Mouse (Mus musculus): ENCODE measurements around the gene Frmd6. TPM values are rescaled to one million over a fixed set of nuclear protein-coding genes. Genes with fewer than 3 reads are reported as not detected.

Frmd6 gene
- polyA plus RNA-seq, 1 experiment from 2014 or later = 17.4 TPM

DNA sequence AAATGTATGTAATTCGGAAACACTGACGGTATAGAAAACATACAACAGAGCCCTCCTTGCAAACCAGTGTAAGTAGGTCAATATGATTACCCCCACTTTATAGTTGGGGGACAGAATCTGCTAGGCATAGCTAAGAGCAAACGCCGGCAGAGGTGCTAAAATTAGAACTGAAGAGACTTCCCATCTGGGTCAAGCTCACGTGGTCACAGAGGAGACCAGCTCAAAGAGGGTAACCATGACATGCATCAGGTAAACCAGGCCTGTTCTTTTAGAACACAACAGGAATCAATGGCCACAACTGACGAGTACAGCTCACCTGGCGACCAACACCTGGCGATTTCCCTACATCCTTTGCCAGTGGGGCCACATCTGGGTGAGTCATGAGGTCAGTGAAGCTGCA is 25.2 kb upstream of the Frmd6 start:
- Histone ChIP-seq H3K27ac (ENCODE audit: low read depth, low read length) (no peak overlapping the region), H3K4me1 (ENCODE audit: control insufficient read depth, insufficient read depth, low read length) (0 out of 2 replicates have a peak, but pooled peaks cover 6% of the 10 kb centered on the region), H3K27me3 (ENCODE audit: control insufficient read depth, insufficient read depth, low read length) (no peaks in the 10 kb centered on the region), H3K9ac (ENCODE audit: low read depth, low read length) (no peak overlapping the region), H3K9me3 (ENCODE audit: control insufficient read depth, low read length) (no peaks in the 10 kb centered on the region), H3K36me3 (ENCODE audit: control insufficient read depth, insufficient read depth, low read length) (no peaks in the 10 kb centered on the region), H3K4me2 (replicated peaks; ENCODE audit: low read depth, low read length) (no peak overlapping the region), H3K4me3 (ENCODE audit: low read length) (no peak overlapping the region)
- 84% methylated on average over 8 of the region's 8 CpGs for WGBS
- ATAC-seq (ENCODE audit: low FRiP score, low TSS enrichment) = no peak

DNA sequence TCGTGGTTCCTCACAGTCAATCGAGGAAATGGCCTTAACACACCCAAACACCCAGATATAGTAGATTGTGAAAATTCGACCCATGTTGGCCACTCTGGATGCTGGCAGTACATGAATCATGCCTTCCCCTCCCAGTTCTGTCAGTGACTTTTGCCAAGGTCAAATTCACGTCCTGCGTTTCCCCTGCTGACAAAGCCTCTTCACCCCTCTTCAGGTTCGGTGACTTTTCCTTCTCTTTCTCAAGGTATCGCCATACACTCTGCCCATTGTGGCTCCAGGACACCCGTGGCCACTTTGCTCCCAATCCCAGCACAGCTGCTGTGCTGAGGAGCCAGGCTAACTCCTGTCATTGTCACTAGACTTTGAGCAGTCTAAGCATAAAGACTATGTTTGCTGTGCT is 24.0 kb upstream of the Frmd6 start:
- H3K27me3 ChIP-seq (ENCODE audit: control insufficient read depth, insufficient read depth, low read length) = no peaks in the 10 kb centered on the region

DNA sequence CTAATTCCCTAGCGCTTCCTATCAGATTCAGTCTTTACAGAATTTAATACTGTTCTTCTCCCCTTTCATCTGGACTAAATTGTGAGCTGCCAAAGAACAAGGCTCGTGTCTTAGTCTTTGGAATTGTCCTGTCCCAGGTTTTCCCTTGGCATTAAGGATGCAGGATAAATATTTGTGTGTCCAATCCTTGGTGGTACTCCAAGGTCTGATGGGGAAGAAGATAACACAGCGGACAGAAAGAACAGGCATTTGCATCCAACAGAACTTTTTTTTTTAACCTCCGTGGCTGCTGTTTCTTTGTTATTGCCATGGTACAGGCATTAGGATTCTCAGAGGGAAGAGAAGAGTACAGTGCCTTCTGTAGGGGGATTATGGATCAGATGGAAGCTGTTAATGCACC is 21.8 kb upstream of the Frmd6 start:
- ATAC-seq (ENCODE audit: low FRiP score, low TSS enrichment) = no peak
- 73% methylated on average over 4 of the region's 4 CpGs for WGBS

More for the DNA sequence above, 24.0 kb upstream of the Frmd6 start:
- ATAC-seq (ENCODE audit: low FRiP score, low TSS enrichment) = no peak
- H3K27ac ChIP-seq (ENCODE audit: low read depth, low read length) = no peak overlapping the region
- H3K4me1 ChIP-seq (ENCODE audit: control insufficient read depth, insufficient read depth, low read length) = 0 out of 2 replicates have a peak, but pooled peaks cover 6% of the 10 kb centered on the region
- H3K36me3 ChIP-seq (ENCODE audit: control insufficient read depth, insufficient read depth, low read length) = no peaks in the 10 kb centered on the region
- WGBS = 66% methylated on average over 8 of the region's 8 CpGs
- no peaks in the 10 kb centered on the region for H3K9me3 ChIP-seq (ENCODE audit: control insufficient read depth, low read length)
- H3K4me3 ChIP-seq (ENCODE audit: low read length) = no peak overlapping the region
- H3K9ac ChIP-seq (ENCODE audit: low read depth, low read length) = no peak overlapping the region
- H3K4me2 ChIP-seq (replicated peaks; ENCODE audit: low read depth, low read length) = no peak overlapping the region

DNA sequence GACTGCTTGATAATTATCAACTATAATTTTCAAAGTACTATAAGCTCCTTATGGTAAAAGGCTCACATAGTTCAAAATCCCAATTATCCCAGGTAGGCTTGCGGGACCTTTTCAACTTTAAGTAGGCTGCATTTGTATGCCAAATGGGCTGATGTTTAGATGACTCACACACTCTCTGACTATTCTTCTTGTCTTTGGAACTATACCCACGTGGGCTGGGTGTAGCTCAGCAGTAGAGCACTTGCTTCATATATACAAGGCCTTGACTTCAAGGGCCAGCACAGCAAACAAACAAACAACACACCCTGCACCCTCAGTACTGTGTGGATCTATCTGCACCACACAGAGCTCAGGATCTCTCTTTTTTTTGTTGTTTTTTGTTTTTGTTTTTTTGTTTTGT is 20.3 kb upstream of the Frmd6 start:
- Histone ChIP-seq H3K9ac (ENCODE audit: low read depth, low read length) (no peak overlapping the region), H3K36me3 (ENCODE audit: control insufficient read depth, insufficient read depth, low read length) (no peaks in the 10 kb centered on the region), H3K27me3 (ENCODE audit: control insufficient read depth, insufficient read depth, low read length) (no peaks in the 10 kb centered on the region), H3K4me3 (ENCODE audit: low read length) (no peak overlapping the region), H3K4me2 (replicated peaks; ENCODE audit: low read depth, low read length) (no peak overlapping the region), H3K4me1 (ENCODE audit: control insufficient read depth, insufficient read depth, low read length) (no peaks in the 10 kb centered on the region), H3K27ac (ENCODE audit: low read depth, low read length) (no peak overlapping the region), H3K9me3 (ENCODE audit: control insufficient read depth, low read length) (no peaks in the 10 kb centered on the region)
- no peak for ATAC-seq (ENCODE audit: low FRiP score, low TSS enrichment)
- 75% methylated on average over 2 of the region's 2 CpGs for WGBS

More for the DNA sequence above, 21.8 kb upstream of the Frmd6 start:
- H3K4me2 ChIP-seq (replicated peaks; ENCODE audit: low read depth, low read length) = no peak overlapping the region
- no peaks in the 10 kb centered on the region for H3K36me3 ChIP-seq (ENCODE audit: control insufficient read depth, insufficient read depth, low read length)
- no peaks in the 10 kb centered on the region for H3K9me3 ChIP-seq (ENCODE audit: control insufficient read depth, low read length)
- H3K4me3 ChIP-seq (ENCODE audit: low read length) = no peak overlapping the region
- no peak overlapping the region for H3K9ac ChIP-seq (ENCODE audit: low read depth, low read length)
- 0 out of 2 replicates have a peak, but pooled peaks cover 6% of the 10 kb centered on the region for H3K4me1 ChIP-seq (ENCODE audit: control insufficient read depth, insufficient read depth, low read length)
- no peaks in the 10 kb centered on the region for H3K27me3 ChIP-seq (ENCODE audit: control insufficient read depth, insufficient read depth, low read length)
- no peak overlapping the region for H3K27ac ChIP-seq (ENCODE audit: low read depth, low read length)

DNA sequence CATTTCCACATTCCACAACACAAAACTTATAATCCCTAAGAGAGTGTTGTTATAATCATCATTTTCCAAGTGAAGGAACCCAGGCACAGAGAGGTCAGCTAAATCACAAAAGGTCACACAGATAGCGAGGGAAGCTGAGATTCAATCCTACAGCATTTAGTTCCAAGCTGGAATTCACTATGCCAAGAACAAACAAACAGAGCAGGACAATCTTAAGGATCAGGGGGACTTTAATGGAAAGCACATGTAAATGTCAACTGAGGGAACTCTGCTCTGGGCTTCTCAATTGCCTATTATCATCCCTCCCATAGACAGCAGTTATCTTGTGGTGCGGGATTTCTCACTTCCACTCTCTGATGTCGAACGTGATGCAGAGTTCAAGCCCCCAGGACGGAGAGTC is 17.8 kb upstream of the Frmd6 start:
- Histone ChIP-seq H3K4me1 (ENCODE audit: control insufficient read depth, insufficient read depth, low read length) (no peaks in the 10 kb centered on the region), H3K9me3 (ENCODE audit: control insufficient read depth, low read length) (no peaks in the 10 kb centered on the region), H3K36me3 (ENCODE audit: control insufficient read depth, insufficient read depth, low read length) (no peaks in the 10 kb centered on the region), H3K9ac (ENCODE audit: low read depth, low read length) (no peak overlapping the region), H3K4me2 (replicated peaks; ENCODE audit: low read depth, low read length) (no peak overlapping the region), H3K4me3 (ENCODE audit: low read length) (no peak overlapping the region), H3K27ac (ENCODE audit: low read depth, low read length) (no peak overlapping the region), H3K27me3 (ENCODE audit: control insufficient read depth, insufficient read depth, low read length) (no peaks in the 10 kb centered on the region)
- 21% methylated on average over 5 of the region's 5 CpGs for WGBS
- no peak for ATAC-seq (ENCODE audit: low FRiP score, low TSS enrichment)

DNA sequence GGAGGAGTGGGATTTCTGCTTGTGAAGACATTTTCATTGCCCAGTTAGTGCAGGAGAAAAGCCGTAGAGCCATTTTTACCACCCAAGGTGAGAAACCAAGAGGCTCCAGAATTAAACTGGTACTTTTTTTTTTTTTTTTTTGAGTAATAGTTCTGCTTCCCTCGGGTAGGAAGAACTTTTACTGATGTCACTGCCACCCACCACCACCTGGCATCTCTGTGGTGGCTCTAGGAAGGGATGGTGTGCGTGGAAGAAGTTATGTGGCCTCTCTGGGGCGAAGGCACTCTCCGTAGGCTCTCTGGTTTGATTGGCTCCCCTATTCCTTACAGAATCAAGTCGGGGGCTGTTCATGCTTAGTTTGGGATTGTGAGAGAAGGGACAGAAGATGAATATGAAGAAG is 17.3 kb upstream of the Frmd6 start:
- Histone ChIP-seq H3K27me3 (ENCODE audit: control insufficient read depth, insufficient read depth, low read length) (no peaks in the 10 kb centered on the region), H3K4me3 (ENCODE audit: low read length) (no peak overlapping the region), H3K4me2 (replicated peaks; ENCODE audit: low read depth, low read length) (no peak overlapping the region), H3K36me3 (ENCODE audit: control insufficient read depth, insufficient read depth, low read length) (no peaks in the 10 kb centered on the region), H3K4me1 (ENCODE audit: control insufficient read depth, insufficient read depth, low read length) (no peaks in the 10 kb centered on the region), H3K9ac (ENCODE audit: low read depth, low read length) (no peak overlapping the region), H3K27ac (ENCODE audit: low read depth, low read length) (no peak overlapping the region), H3K9me3 (ENCODE audit: control insufficient read depth, low read length) (no peaks in the 10 kb centered on the region)
- WGBS = 59% methylated on average over 6 of the region's 6 CpGs
- ATAC-seq (ENCODE audit: low FRiP score, low TSS enrichment) = no peak

DNA sequence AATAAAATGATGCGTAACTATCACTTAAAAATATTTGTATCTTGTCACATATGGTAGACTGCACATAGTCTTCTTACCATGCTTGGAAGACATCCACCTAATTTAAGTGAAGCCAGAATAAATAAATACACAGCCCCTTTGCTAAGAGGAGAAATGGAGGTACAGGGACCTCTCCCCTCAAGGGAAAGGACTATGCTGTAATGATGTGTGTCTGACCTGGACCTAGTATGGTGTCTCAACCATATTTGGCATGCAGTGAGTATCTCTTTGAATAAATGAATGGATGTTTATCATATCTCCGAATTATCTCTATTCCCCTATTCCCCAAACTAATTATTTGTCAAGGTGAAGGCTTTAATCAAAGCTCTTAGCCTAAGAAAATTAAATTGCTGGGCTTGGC is 15.4 kb upstream of the Frmd6 start:
- ATAC-seq (ENCODE audit: low FRiP score, low TSS enrichment) = no peak
- no peaks in the 10 kb centered on the region for H3K27me3 ChIP-seq (ENCODE audit: control insufficient read depth, insufficient read depth, low read length)
- no peaks in the 10 kb centered on the region for H3K36me3 ChIP-seq (ENCODE audit: control insufficient read depth, insufficient read depth, low read length)
- H3K4me2 ChIP-seq (replicated peaks; ENCODE audit: low read depth, low read length) = no peak overlapping the region
- 89% methylated on average over 2 of the region's 2 CpGs for WGBS
- H3K4me1 ChIP-seq (ENCODE audit: control insufficient read depth, insufficient read depth, low read length) = no peaks in the 10 kb centered on the region
- no peak overlapping the region for H3K4me3 ChIP-seq (ENCODE audit: low read length)
- H3K27ac ChIP-seq (ENCODE audit: low read depth, low read length) = no peak overlapping the region
- no peaks in the 10 kb centered on the region for H3K9me3 ChIP-seq (ENCODE audit: control insufficient read depth, low read length)
- H3K9ac ChIP-seq (ENCODE audit: low read depth, low read length) = no peak overlapping the region

DNA sequence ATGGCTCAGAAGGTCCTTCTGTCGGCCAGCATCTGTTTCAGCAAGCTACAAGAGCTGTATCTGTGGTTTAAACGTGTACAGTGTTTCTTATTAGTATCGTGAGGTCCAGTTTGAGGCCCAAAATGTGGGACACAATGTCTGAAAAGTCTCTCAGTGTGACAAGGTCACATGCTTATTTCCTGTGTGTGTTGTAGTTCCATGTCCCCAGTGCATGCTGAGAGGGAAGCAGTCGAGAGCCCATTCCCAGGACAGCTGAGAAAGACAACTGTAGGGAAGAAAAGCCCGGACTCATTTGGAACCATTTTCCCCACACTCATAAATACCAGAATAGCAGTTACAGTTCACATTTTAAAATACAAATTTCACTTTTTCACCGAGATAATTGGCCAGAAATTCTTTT is 13.5 kb upstream of the Frmd6 start:
- H3K9me3 ChIP-seq (ENCODE audit: control insufficient read depth, low read length) = no peaks in the 10 kb centered on the region
- H3K4me2 ChIP-seq (replicated peaks; ENCODE audit: low read depth, low read length) = no peak overlapping the region
- no peaks in the 10 kb centered on the region for H3K36me3 ChIP-seq (ENCODE audit: control insufficient read depth, insufficient read depth, low read length)
- ATAC-seq (ENCODE audit: low FRiP score, low TSS enrichment) = no peak
- H3K27ac ChIP-seq (ENCODE audit: low read depth, low read length) = no peak overlapping the region
- H3K4me3 ChIP-seq (ENCODE audit: low read length) = no peak overlapping the region
- H3K4me1 ChIP-seq (ENCODE audit: control insufficient read depth, insufficient read depth, low read length) = no peaks in the 10 kb centered on the region
- no peaks in the 10 kb centered on the region for H3K27me3 ChIP-seq (ENCODE audit: control insufficient read depth, insufficient read depth, low read length)
- WGBS = 65% methylated on average over 6 of the region's 6 CpGs
- H3K9ac ChIP-seq (ENCODE audit: low read depth, low read length) = no peak overlapping the region

DNA sequence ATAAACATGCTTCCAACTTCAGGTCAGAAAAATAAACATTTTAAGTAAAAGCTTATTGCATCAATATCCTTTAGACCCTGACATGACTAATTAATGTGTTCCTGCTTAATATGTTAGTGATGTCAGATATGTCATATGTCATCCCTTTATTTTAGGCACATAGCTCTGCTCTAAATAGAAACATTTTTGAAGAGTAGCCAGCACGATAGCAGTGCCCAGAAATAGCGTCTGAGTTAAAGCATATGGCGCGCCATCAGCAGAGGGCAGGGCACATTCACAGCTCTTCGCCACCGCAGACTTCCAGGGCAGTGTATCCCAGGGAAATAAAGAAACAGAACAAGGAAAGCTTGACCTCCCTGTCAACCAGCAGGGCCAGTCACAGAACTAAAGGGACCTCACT is 13.1 kb upstream of the Frmd6 start:
- WGBS = 62% methylated on average over 6 of the region's 6 CpGs
- H3K9me3 ChIP-seq (ENCODE audit: control insufficient read depth, low read length) = no peaks in the 10 kb centered on the region

More for the DNA sequence above, 13.1 kb upstream of the Frmd6 start:
- Histone ChIP-seq H3K4me1 (ENCODE audit: control insufficient read depth, insufficient read depth, low read length) (no peaks in the 10 kb centered on the region), H3K27me3 (ENCODE audit: control insufficient read depth, insufficient read depth, low read length) (no peaks in the 10 kb centered on the region), H3K27ac (ENCODE audit: low read depth, low read length) (no peak overlapping the region), H3K4me3 (ENCODE audit: low read length) (no peak overlapping the region), H3K9ac (ENCODE audit: low read depth, low read length) (no peak overlapping the region), H3K4me2 (replicated peaks; ENCODE audit: low read depth, low read length) (no peak overlapping the region), H3K36me3 (ENCODE audit: control insufficient read depth, insufficient read depth, low read length) (no peaks in the 10 kb centered on the region)
- ATAC-seq (ENCODE audit: low FRiP score, low TSS enrichment) = no peak; the same call in 1 of the 2 replicates

Measured in kidney, embryonic 14.5 days (tissue).